Mouse (Mus musculus) mouse embryonic stem cell (cell line): ENCODE results near the gene Pde1c.

Source experiments
- in situ Hi-C, 2 experiments: fragments of 300-500 bp; cut with MboI; formaldehyde crosslinking; loops; 1 replicate in 1 of 2; 3 replicates in 1 of 2; pipeline ENCODE4 v1.14.3; 2019 to 2020; ENCODE audit warnings: low sequenced_read_pairs in 2 of 2, low pct_unique_long_range_greater_than_20kb in 1 of 2, mixed read lengths in 1 of 2; ENCODE audit not compliant: unreplicated experiment in 1 of 2

Gene Pde1c

GRCm38 (mm10) chr6:56250091-56250490 lies 318.8 kb downstream of the Pde1c start:
- in situ Hi-C loops, result no loop called here

GRCm38 (mm10) chr6:56191426-56192140 lies 377.3 kb downstream of the Pde1c start:
- in situ Hi-C loops, result no loop called here

- in situ Hi-C loops, result no loop called here
These were observed 392.4 kb downstream of the Pde1c start for GRCm38 (mm10) chr6:56176485-56176884.

- in situ Hi-C loops, result no loop called here
These were observed 396.7 kb downstream of the Pde1c start for GRCm38 (mm10) chr6:56172172-56172571.

- in situ Hi-C loops, result no loop called here
These were observed 400.2 kb downstream of the Pde1c start for GRCm38 (mm10) chr6:56168736-56169135.

GRCm38 (mm10) chr6:56158217-56158616 lies 410.7 kb downstream of the Pde1c start:
- in situ Hi-C loops, result no loop called here

GRCm38 (mm10) chr6:56156836-56157235 lies 412.1 kb downstream of the Pde1c start:
- in situ Hi-C loops, result no loop called here

GRCm38 (mm10) chr6:56130493-56131159 lies 438.3 kb downstream of the Pde1c start:
- in situ Hi-C loops, result no loop called here

GRCm38 (mm10) chr6:56099520-56100101 lies 469.3 kb downstream of the Pde1c start:
- in situ Hi-C loops, result loop anchor here in 1 of 2 experiments (25.0 kb wide), 1 partner anchor 338 kb away; no protein-coding TSS in a partner anchor

GRCm38 (mm10) chr6:56098427-56098826 lies 470.5 kb downstream of the Pde1c start:
- in situ Hi-C loops, result loop anchor here in 1 of 2 experiments (25.0 kb wide), 1 partner anchor 339 kb away; no protein-coding TSS in a partner anchor

- in situ Hi-C loops, result loop anchor here in 1 of 2 experiments (25.0 kb wide), 1 partner anchor 361 kb away; no protein-coding TSS in a partner anchor
These were observed 492.5 kb downstream of the Pde1c start for GRCm38 (mm10) chr6:56076378-56076805.

GRCm38 (mm10) chr6:56068516-56068915 lies 500.4 kb downstream of the Pde1c start:
- in situ Hi-C loops, result loop anchor here in 1 of 2 experiments (25.0 kb wide), 1 partner anchor 369 kb away; no protein-coding TSS in a partner anchor

GRCm38 (mm10) chr6:56066632-56067282 lies 502.1 kb downstream of the Pde1c start:
- in situ Hi-C loops, result loop anchor here in 1 of 2 experiments (25.0 kb wide), 1 partner anchor 371 kb away; no protein-coding TSS in a partner anchor

- in situ Hi-C loops, result loop anchor here in 1 of 2 experiments (25.0 kb wide), 1 partner anchor 374 kb away; no protein-coding TSS in a partner anchor
These were observed 505.2 kb downstream of the Pde1c start for GRCm38 (mm10) chr6:56063736-56064135.

- in situ Hi-C loops, result no loop called here
These were observed 519.8 kb downstream of the Pde1c start for GRCm38 (mm10) chr6:56049104-56049503.

GRCm38 (mm10) chr6:56048580-56048979 lies 520.3 kb downstream of the Pde1c start:
- in situ Hi-C loops, result no loop called here

- in situ Hi-C loops, result no loop called here
These were observed 524.2 kb downstream of the Pde1c start for GRCm38 (mm10) chr6:56044716-56045115.

GRCm38 (mm10) chr6:56044270-56044669 lies 524.6 kb downstream of the Pde1c start:
- in situ Hi-C loops, result no loop called here
